Mouse (Mus musculus): ENCODE measurements around the gene Gm7929. TPM values are rescaled to one million over a fixed set of nuclear protein-coding genes. Genes with fewer than 3 reads are reported as not detected.
"Not testable (repeated sequence)": the region's sequence is repeated elsewhere in the genome, so short reads cannot be mapped to it uniquely, and the experiment has no call there.

Gm7929 gene
- polyA plus RNA-seq (2015; fragmentation: Nextera tagmentation; extraction: Ambion mirVana), result not detected in 2 replicates

DNA sequence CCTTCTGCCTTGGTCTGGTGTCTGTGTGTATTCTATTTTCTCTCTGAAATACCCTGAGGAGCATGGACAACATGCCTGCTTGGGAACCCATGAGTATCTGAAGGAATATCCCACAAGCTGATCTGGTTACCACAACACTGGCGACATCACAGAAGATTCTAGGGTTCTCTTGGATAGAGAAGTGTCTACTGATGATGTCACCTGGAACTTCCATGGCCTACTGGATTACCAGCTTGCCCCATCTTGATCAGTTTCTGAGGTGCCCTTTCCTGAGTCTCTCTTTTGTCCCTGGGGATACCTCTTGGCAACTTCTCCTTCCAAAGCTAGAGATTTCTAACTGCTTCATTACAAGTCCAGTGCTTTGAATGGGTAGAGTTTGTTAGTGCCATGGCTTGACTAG lies at the start of gene Gm7929:
Gene Gm7929, minus strand, starts transcription at position 101 of the 400 bp plus-strand sequence.
- H3K4me2 ChIP-seq (ENCODE audit: low read depth, low read length); H3K27ac ChIP-seq (ENCODE audit: low read length); ATAC-seq; H3K4me1 ChIP-seq (ENCODE audit: control insufficient read depth, insufficient read depth, low read length); H3K9me3 ChIP-seq (ENCODE audit: control insufficient read depth, low read length); H3K4me3 ChIP-seq (ENCODE audit: low read length); H3K27me3 ChIP-seq (replicated peaks; ENCODE audit: control insufficient read depth, insufficient read depth, low read length); H3K9ac ChIP-seq (ENCODE audit: low read depth, low read length); H3K36me3 ChIP-seq (ENCODE audit: control insufficient read depth, insufficient read depth, low read length): not testable (repeated sequence)
- 67% methylated on average over 1 of the region's 1 CpGs for WGBS

DNA sequence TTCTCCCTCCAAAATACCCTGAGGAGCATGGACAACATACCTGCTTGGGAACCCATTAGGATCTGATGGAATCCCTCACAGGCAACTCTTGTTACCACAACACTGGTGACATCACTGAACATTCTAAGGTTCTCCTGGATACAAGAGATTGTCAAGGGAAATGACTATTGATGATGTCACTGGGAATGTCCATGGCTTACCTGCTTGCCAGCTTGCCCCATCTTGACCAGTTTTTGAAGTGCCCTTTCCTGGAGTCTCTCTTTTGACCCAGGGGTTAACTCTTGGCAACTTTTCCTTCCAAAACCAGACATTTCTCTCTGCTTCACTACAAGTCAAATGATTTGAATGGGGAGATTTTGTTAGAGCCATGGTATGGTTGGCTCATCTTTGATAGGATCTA lies 21.9 kb upstream of the Gm7929 start, which contains the start of gene Gm47189:
Gene Gm47189, minus strand, starts transcription at position 101 of the 400 bp plus-strand sequence.
- not testable (repeated sequence) for H3K27ac ChIP-seq (ENCODE audit: low read length); H3K9ac ChIP-seq (ENCODE audit: low read depth, low read length); H3K9me3 ChIP-seq (ENCODE audit: control insufficient read depth, low read length); H3K27me3 ChIP-seq (replicated peaks; ENCODE audit: control insufficient read depth, insufficient read depth, low read length); ATAC-seq; H3K4me3 ChIP-seq (ENCODE audit: low read length); H3K36me3 ChIP-seq (ENCODE audit: control insufficient read depth, insufficient read depth, low read length); H3K4me2 ChIP-seq (ENCODE audit: low read depth, low read length); H3K4me1 ChIP-seq (ENCODE audit: control insufficient read depth, insufficient read depth, low read length)

DNA sequence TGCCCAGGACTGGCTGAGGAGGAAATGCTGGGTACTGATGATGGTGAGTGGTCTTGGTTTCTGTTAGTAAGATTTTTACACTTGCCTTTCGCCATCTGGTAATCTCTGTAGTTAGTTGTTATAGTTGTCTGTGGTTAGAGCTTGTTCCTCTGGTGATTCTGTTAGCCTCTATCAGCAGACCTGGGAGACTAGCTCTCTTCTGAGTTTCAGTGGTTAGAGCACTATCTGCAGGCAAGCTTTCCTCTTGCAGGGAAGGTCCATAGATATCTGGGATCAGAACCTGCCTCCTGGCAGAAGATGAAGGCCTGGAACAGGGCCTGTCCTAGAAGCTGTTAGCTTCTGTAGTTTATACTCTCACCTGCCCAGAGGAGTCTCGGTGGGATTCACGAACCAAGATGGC lies 5.5 kb upstream of the Gm7929 start:
- H3K27ac ChIP-seq (ENCODE audit: low read length); H3K36me3 ChIP-seq (ENCODE audit: control insufficient read depth, insufficient read depth, low read length); H3K4me1 ChIP-seq (ENCODE audit: control insufficient read depth, insufficient read depth, low read length); H3K27me3 ChIP-seq (replicated peaks; ENCODE audit: control insufficient read depth, insufficient read depth, low read length); H3K9me3 ChIP-seq (ENCODE audit: control insufficient read depth, low read length); H3K4me2 ChIP-seq (ENCODE audit: low read depth, low read length); ATAC-seq; H3K9ac ChIP-seq (ENCODE audit: low read depth, low read length); H3K4me3 ChIP-seq (ENCODE audit: low read length): not testable (repeated sequence)
- 100% methylated on average over 2 of the region's 3 CpGs for WGBS

DNA sequence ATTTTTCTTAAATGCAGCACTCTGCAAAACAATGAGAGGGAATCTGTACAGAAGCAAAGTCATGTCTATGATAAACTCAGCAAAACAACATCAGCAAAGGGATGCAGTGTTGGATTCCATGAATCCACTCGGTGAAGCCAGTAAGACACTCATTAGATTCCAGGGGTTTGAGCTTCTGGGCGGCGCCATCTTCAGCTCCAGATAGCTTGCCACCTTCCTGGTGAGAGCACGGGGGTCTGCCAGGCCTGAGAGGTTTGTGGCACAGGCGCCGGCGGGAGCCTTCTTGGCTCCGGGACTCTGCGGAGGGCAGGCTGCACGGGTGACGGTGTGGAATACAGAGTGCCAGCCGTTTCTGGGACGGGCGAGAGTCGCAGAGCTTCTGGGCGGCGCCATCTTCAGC lies 27.0 kb downstream of the Gm7929 start:
- not testable (repeated sequence) for H3K27me3 ChIP-seq (replicated peaks; ENCODE audit: control insufficient read depth, insufficient read depth, low read length); H3K4me2 ChIP-seq (ENCODE audit: low read depth, low read length); ATAC-seq; H3K4me3 ChIP-seq (ENCODE audit: low read length); H3K9ac ChIP-seq (ENCODE audit: low read depth, low read length); H3K36me3 ChIP-seq (ENCODE audit: control insufficient read depth, insufficient read depth, low read length); H3K9me3 ChIP-seq (ENCODE audit: control insufficient read depth, low read length); H3K27ac ChIP-seq (ENCODE audit: low read length); H3K4me1 ChIP-seq (ENCODE audit: control insufficient read depth, insufficient read depth, low read length)
- WGBS, result 74% methylated on average over 16 of the region's 17 CpGs

DNA sequence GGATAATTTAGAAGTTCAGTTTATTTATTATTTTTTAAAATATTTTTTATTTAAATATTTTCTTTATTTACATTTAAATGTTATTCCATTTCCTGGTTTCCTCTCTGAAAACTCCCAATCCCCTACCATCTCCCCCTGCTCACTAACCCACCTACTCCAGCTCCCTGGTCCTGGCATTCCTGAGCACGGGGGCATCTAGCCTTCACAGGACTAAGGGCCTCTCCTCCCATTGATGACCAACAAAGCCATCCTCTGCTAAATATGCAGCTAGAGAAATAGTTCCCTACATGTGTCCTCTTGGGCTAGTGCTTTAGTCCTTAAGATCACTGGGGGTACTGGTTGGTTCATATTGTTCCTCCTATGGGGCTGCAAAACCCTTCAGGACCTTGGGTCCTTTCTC lies 33.2 kb downstream of the Gm7929 start:
- not testable (repeated sequence) for H3K9me3 ChIP-seq (ENCODE audit: control insufficient read depth, low read length); H3K4me2 ChIP-seq (ENCODE audit: low read depth, low read length); H3K4me3 ChIP-seq (ENCODE audit: low read length)

DNA sequence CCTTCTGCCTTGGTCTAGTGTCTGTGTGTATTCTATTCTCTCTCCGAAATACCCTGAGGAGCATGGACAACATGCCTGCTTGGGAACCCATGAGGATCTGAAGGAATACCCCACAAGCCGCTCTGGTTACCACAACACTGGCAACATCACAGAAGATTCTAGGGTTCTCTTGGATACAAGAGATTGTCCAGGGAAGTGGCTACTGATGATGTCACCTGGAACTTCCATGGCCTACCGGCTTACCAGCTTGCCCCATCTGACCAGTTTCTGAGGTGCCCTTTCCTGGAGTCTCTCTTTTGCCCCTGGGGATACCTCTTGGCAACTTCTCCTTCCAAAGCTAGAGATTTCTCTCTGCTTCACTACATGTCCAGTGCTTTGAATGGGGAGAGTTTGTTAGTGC lies 48.6 kb downstream of the Gm7929 start, which contains the start of gene Gm8068:
Gene Gm8068, minus strand, starts transcription at position 101 of the 400 bp plus-strand sequence.
- not testable (repeated sequence) for H3K36me3 ChIP-seq (ENCODE audit: control insufficient read depth, insufficient read depth, low read length); H3K27me3 ChIP-seq (replicated peaks; ENCODE audit: control insufficient read depth, insufficient read depth, low read length); H3K27ac ChIP-seq (ENCODE audit: low read length); ATAC-seq; H3K9ac ChIP-seq (ENCODE audit: low read depth, low read length); H3K4me2 ChIP-seq (ENCODE audit: low read depth, low read length); H3K4me3 ChIP-seq (ENCODE audit: low read length); H3K9me3 ChIP-seq (ENCODE audit: control insufficient read depth, low read length); H3K4me1 ChIP-seq (ENCODE audit: control insufficient read depth, insufficient read depth, low read length)
- no CpG with 5 or more reads among the region's 3 CpGs for WGBS

More for the DNA sequence above, 33.2 kb downstream of the Gm7929 start:
- not testable (repeated sequence) for H3K36me3 ChIP-seq (ENCODE audit: control insufficient read depth, insufficient read depth, low read length); H3K9ac ChIP-seq (ENCODE audit: low read depth, low read length); ATAC-seq; H3K27ac ChIP-seq (ENCODE audit: low read length); H3K27me3 ChIP-seq (replicated peaks; ENCODE audit: control insufficient read depth, insufficient read depth, low read length); H3K4me1 ChIP-seq (ENCODE audit: control insufficient read depth, insufficient read depth, low read length)
- 81% methylated on average over 1 of the region's 1 CpGs for WGBS

Other genes starting within 250 kb of the Gm7929 start
- gene Gm7970, start 195.0 kb downstream of the Gm7929 start, polyA plus RNA-seq (2015; fragmentation: Nextera tagmentation; extraction: Ambion mirVana), result not detected in 2 replicates
- not detected in 2 replicates for gene 1700049E17Rik2, start 177.4 kb downstream of the Gm7929 start, polyA plus RNA-seq (2015; fragmentation: Nextera tagmentation; extraction: Ambion mirVana)
- gene Gm3072, start 126.0 kb downstream of the Gm7929 start, polyA plus RNA-seq (2015; fragmentation: Nextera tagmentation; extraction: Ambion mirVana), result not detected in 2 replicates
- not detected in 2 replicates for gene Gm3676, start 104.1 kb downstream of the Gm7929 start, polyA plus RNA-seq (2015; fragmentation: Nextera tagmentation; extraction: Ambion mirVana)
- gene Gm8068, start 48.7 kb downstream of the Gm7929 start, polyA plus RNA-seq (2015; fragmentation: Nextera tagmentation; extraction: Ambion mirVana), result not detected in 2 replicates
- gene Gm47189, start 21.8 kb upstream of the Gm7929 start, polyA plus RNA-seq (2015; fragmentation: Nextera tagmentation; extraction: Ambion mirVana), result not detected in 2 replicates
- gene Gm7980, start 156.7 kb upstream of the Gm7929 start, polyA plus RNA-seq (2015; fragmentation: Nextera tagmentation; extraction: Ambion mirVana), result not detected in 2 replicates
- gene 1700049E17Rik1, start 174.3 kb upstream of the Gm7929 start, polyA plus RNA-seq (2015; fragmentation: Nextera tagmentation; extraction: Ambion mirVana), result not detected in 2 replicates
- not detected in 2 replicates for gene 1700024B05Rik, start 193.4 kb upstream of the Gm7929 start, polyA plus RNA-seq (2015; fragmentation: Nextera tagmentation; extraction: Ambion mirVana)
- not detected in 2 replicates for gene Gm6401, start 217.3 kb upstream of the Gm7929 start, polyA plus RNA-seq (2015; fragmentation: Nextera tagmentation; extraction: Ambion mirVana)
- not detected in 2 replicates for gene Gm3543, start 232.7 kb upstream of the Gm7929 start, polyA plus RNA-seq (2015; fragmentation: Nextera tagmentation; extraction: Ambion mirVana)